Mouse (Mus musculus) urinary bladder, postnatal 25 days (tissue): ENCODE data around the gene Vps13c.

Source experiments
- DNase-seq: peaks from one replicate; pipeline ENCODE4 v3.0.0; 2022; ENCODE audit warnings: low spot score

The Vps13c gene

GRCm38 (mm10) chr9:68022311-68023043 is 182.3 kb downstream of the Vps13c start:
- DNase-seq, result no peak

DNA sequence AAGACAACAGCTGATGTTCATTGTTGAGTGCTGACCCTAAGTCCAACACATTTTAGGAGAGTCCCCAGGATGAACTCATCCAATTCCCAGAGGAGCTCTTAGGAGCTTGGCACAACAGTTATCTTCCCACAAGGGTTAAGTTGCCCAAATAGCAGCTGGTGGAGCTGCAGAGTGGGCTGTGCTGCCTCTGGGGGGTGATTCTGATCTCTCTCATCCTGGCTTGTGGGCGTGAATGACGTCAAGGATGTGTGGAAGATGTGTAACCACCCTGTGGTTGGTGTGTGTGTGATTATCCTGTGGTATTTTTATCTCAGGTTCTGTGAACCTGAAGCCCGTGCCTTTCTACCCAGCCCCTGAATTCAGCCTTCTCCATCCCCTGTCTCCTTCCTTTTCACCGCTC is 188.4 kb downstream of the Vps13c start:
- no peak for DNase-seq

- DNase-seq, result no peak
Measured at GRCm38 (mm10) chr9:68033771-68034170, 193.6 kb downstream of the Vps13c start.
